Mouse (Mus musculus) liver, adult 2 months (tissue): ENCODE results near the gene Spx. TPM values are rescaled to one million over a fixed set of nuclear protein-coding genes. Genes with fewer than 3 reads are reported as not detected.

Source experiments
- DNase-seq: peaks from one replicate; pipeline ENCODE4 v3.0.0-alpha.2; 2011; ENCODE audit warnings: low read depth, low spot score; ENCODE audit errors: extremely low read depth
- H3K27ac ChIP-seq: fragments of 200-500 bp; replicated peaks from 2 replicates; pipeline ENCODE4 v1.5.1; 2012; ENCODE audit warnings: low read depth, mild to moderate bottlenecking, control low read depth, inconsistent platforms, low read length; ENCODE audit not compliant: insufficient read depth
- H3K27me3 ChIP-seq: fragments of 200-500 bp; 2 replicates; pipeline ENCODE4 v1.6.1; 2012; ENCODE audit warnings: mild to moderate bottlenecking, moderate library complexity, low read length, inconsistent platforms; ENCODE audit not compliant: control insufficient read depth, insufficient read depth
- H3K36me3 ChIP-seq: fragments of 200-500 bp; 2 replicates; pipeline ENCODE4 v1.6.1; 2012; ENCODE audit warnings: low read length, inconsistent platforms; ENCODE audit not compliant: control insufficient read depth, insufficient read depth
- H3K4me1 ChIP-seq: fragments of 200-500 bp; 2 replicates; pipeline ENCODE4 v1.6.1; 2011; ENCODE audit warnings: low read length; ENCODE audit not compliant: control insufficient read depth, insufficient read depth
- H3K4me3 ChIP-seq: fragments of 200-500 bp; 2 replicates; pipeline ENCODE4 v1.5.1; 2011; ENCODE audit warnings: low read depth, mild to moderate bottlenecking, control low read depth, low read length, moderate library complexity; ENCODE audit not compliant: insufficient read depth
- H3K79me2 ChIP-seq: fragments of 200-500 bp; 2 replicates; pipeline ENCODE4 v1.6.1; 2012; ENCODE audit warnings: inconsistent platforms, mild to moderate bottlenecking, low read length, moderate library complexity; ENCODE audit not compliant: control insufficient read depth, insufficient read depth
- H3K9ac ChIP-seq: fragments of 200-500 bp; 2 replicates; pipeline ENCODE4 v1.6.1; 2012; ENCODE audit warnings: low read depth, mild to moderate bottlenecking, control low read depth, inconsistent platforms, low read length
- CTCF ChIP-seq: fragments of 200-500 bp; IDR thresholded peaks from 2 replicates; pipeline ENCODE4 v1.5.1; 2011; ENCODE audit warnings: low read depth, low read length, control low read depth
- POLR2A ChIP-seq: fragments of 200-500 bp; IDR thresholded peaks from 2 replicates; pipeline ENCODE4 v1.6.1; 2011; ENCODE audit warnings: low read length, control low read depth; ENCODE audit not compliant: insufficient read depth; ENCODE audit errors: extremely low read depth
- WGBS: fragments of 180-500 bp; shearing (Covaris S2); methylation state at CpG from one replicate; pipeline ENCODE4 v1.1.7; 2018; 5-methylcytosine and 5-hydroxymethylcytosine counted together
- polyA plus RNA-seq: library from polyadenylated mRNA; depleted of rRNA; stranded (reverse); fragments of >200 nt; gene quantifications from 2 replicates; pipeline ENCODE4 v1.2.3, GENCODE M21; 2012
- total RNA-seq: library from RNA; depleted of rRNA; stranded (reverse); fragments of >200 nt; gene quantifications from 2 replicates; pipeline ENCODE4 v1.2.3, GENCODE M21; 2014

Gene Spx
- total and polyA plus RNA-seq, 2 experiments = not detected

GRCm38 (mm10) chr6:142378576-142379330 is 34.5 kb upstream of the Spx start:
- no peak overlapping the region for H3K9ac ChIP-seq
- no peak overlapping the region for H3K4me3 ChIP-seq
- WGBS = 85% methylated on average over 8 of the region's 8 CpGs
- no peaks in the 10 kb centered on the region for H3K4me1 ChIP-seq
- H3K27me3 ChIP-seq = no peaks in the 10 kb centered on the region
- no peaks in the 10 kb centered on the region for H3K79me2 ChIP-seq
- no peak for DNase-seq
- H3K36me3 ChIP-seq = peaks cover 11% of the 10 kb centered on the region; the same call in 1 of the 2 replicates
- no peak overlapping the region for H3K27ac ChIP-seq
- TF ChIP-seq POLR2A (no peak), CTCF (no peak)

GRCm38 (mm10) chr6:142379961-142380360 is 33.3 kb upstream of the Spx start:
- peaks cover 5% of the 10 kb centered on the region; the same call in 1 of the 2 replicates for H3K36me3 ChIP-seq
- no peak for DNase-seq
- no peaks in the 10 kb centered on the region for H3K27me3 ChIP-seq
- TF ChIP-seq CTCF (no peak), POLR2A (no peak)
- no peaks in the 10 kb centered on the region for H3K4me1 ChIP-seq
- no peak overlapping the region for H3K9ac ChIP-seq
- 64% methylated on average over 6 of the region's 6 CpGs for WGBS
- no peak overlapping the region for H3K4me3 ChIP-seq
- H3K79me2 ChIP-seq = 0 out of 2 replicates have a peak, but pooled peaks cover 2% of the 10 kb centered on the region
- H3K27ac ChIP-seq = no peak overlapping the region

DNA sequence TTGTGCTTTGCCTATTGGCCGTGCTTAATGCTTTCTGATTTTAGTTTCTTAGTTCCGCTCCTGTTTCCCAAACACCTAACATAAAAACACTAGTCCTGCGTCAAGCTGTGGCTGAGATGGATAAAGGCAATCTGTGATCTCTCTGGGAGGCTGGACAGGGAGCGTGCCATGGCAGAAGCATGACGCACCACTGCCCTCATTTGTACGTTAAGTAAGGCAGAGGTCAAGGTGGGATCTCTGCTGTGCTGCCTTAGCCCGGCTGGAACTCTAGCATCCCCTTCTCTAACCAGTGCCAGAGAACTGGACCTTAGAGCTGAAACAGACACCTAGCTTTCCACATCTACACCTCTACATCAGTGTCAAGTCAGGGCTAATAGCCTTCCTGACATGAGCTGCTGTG is 31.6 kb upstream of the Spx start:
- H3K4me3 ChIP-seq = no peak overlapping the region
- DNase-seq = no peak
- H3K79me2 ChIP-seq = 0 out of 2 replicates have a peak, but pooled peaks cover 2% of the 10 kb centered on the region
- TF ChIP-seq CTCF = no peak
- no peak for TF ChIP-seq POLR2A
- peaks cover 3% of the 10 kb centered on the region; the same call in 1 of the 2 replicates for H3K4me1 ChIP-seq
- peaks cover 2% of the 10 kb centered on the region; the same call in 1 of the 2 replicates for H3K36me3 ChIP-seq
- no peak overlapping the region for H3K9ac ChIP-seq
- WGBS = 93% methylated on average over 7 of the region's 7 CpGs
- no peaks in the 10 kb centered on the region for H3K27me3 ChIP-seq
- H3K27ac ChIP-seq = no peak overlapping the region

DNA sequence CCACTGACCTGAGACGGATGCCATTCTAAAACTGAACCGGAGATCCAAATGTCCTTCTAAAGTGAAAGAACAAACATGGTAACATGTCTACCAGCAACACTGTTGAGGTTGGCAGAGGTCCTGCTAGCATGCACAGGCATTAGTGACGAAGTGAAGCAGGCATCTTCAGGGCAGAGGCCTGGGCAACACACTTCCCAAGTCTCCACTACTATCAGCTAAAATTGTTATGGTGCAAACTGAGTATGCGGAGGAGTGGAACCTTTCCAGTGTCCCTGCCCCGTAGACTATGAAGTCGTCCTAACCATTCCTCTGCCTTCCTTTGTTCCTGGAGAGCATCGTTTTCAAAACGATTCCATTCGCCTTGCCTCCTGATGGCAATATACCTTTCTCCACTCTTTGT is 28.7 kb upstream of the Spx start:
- H3K4me3 ChIP-seq = no peak overlapping the region
- peaks cover 6% of the 10 kb centered on the region for H3K4me1 ChIP-seq
- TF ChIP-seq CTCF (no peak), POLR2A (no peak)
- no peak for DNase-seq
- 92% methylated on average over 9 of the region's 9 CpGs for WGBS
- no peak overlapping the region for H3K27ac ChIP-seq
- H3K9ac ChIP-seq = no peak overlapping the region
- H3K36me3 ChIP-seq = no peaks in the 10 kb centered on the region
- no peaks in the 10 kb centered on the region for H3K27me3 ChIP-seq
- peaks cover 19% of the 10 kb centered on the region; the same call in 1 of the 2 replicates for H3K79me2 ChIP-seq

- peak overlapping the region; percentile 96 for H3K4me3 ChIP-seq
- no peaks in the 10 kb centered on the region for H3K36me3 ChIP-seq
- peaks cover 23% of the 10 kb centered on the region; the same call in 1 of the 2 replicates for H3K79me2 ChIP-seq
- WGBS = 1% methylated on average over 31 of the region's 31 CpGs
- H3K9ac ChIP-seq = peak overlapping the region; percentile 73
- H3K27me3 ChIP-seq = no peaks in the 10 kb centered on the region
- no peak for TF ChIP-seq POLR2A
- no peak for TF ChIP-seq CTCF
- peaks cover 6% of the 10 kb centered on the region for H3K4me1 ChIP-seq
- no peak for DNase-seq
- no peak overlapping the region for H3K27ac ChIP-seq
These were observed 26.8 kb upstream of the Spx start for GRCm38 (mm10) chr6:142386285-142387010.
